Mouse (Mus musculus) megakaryocyte, embryonic 14.5 days (primary cell): ENCODE measurements around the gene Sdr16c6. TPM values are rescaled to one million over a fixed set of nuclear protein-coding genes. Genes with fewer than 3 reads are reported as not detected.

Source experiments
- H3K27me3 ChIP-seq: replicated peaks from 2 replicates; pipeline ENCODE3; 2012; ENCODE audit warnings: inconsistent platforms
- H3K36me3 ChIP-seq: replicated peaks from 2 replicates; pipeline ENCODE3; 2012; ENCODE audit warnings: low read length, inconsistent platforms, mixed read lengths
- H3K4me1 ChIP-seq: 2 replicates; pipeline ENCODE4 v1.6.1; 2012; ENCODE audit warnings: inconsistent platforms
- H3K4me3 ChIP-seq: replicated peaks from 2 replicates; pipeline ENCODE3; 2012; ENCODE audit warnings: moderate library complexity, mild to moderate bottlenecking, inconsistent platforms
- H3K9me3 ChIP-seq: 2 replicates; pipeline ENCODE4 v1.6.1; 2012; ENCODE audit warnings: inconsistent platforms
- FLI1 ChIP-seq: IDR thresholded peaks from 2 replicates; pipeline ENCODE4 v1.6.1; 2012; ENCODE audit warnings: low read length, inconsistent platforms, mixed read lengths
- GATA1 ChIP-seq: IDR thresholded peaks from 3 replicates; pipeline ENCODE4 v1.6.1; 2012; ENCODE audit warnings: mixed read lengths, low read length, inconsistent platforms, borderline replicate concordance
- polyA plus RNA-seq: library from polyadenylated mRNA; stranded (reverse); fragments of >175 nt; gene quantifications from 2 replicates; pipeline ENCODE4 v1.2.3, GENCODE M21; 2012; ENCODE audit warnings: low replicate concordance; ENCODE audit not compliant: insufficient read depth

Gene Sdr16c6
- polyA plus RNA-seq = not detected in 2 replicates

DNA sequence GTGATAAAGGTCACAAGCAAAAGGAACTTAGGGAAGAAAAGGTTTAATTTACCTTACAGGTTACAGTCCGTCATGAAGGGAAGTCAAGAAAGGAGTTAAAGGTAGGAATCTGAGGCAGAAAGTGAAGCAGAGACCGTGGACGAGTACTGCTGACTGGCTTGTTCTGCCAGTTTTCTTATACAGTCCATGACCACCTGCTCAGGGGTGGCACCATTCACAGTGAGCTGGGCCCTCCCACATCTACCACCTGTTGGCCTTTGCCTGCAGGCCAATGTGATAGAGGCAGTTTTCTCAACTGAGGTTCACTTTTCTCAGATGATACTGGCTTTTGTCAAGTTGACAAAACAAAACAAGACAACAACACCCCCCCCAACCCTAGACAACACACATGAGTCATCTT, at the start of gene Sdr16c6:
Gene Sdr16c6 (minus strand): TSS at position 151 of the 400 bp plus-strand sequence.
- Histone ChIP-seq H3K4me1 (peaks cover 19% of the 10 kb centered on the region), H3K36me3 (no peaks in the 10 kb centered on the region), H3K27me3 (no peaks in the 10 kb centered on the region), H3K4me3 (no peak within 1 kb of the TSS), H3K9me3 (no peaks in the 10 kb centered on the region)
- TF ChIP-seq GATA1 = no peak
- no peak for TF ChIP-seq FLI1

DNA sequence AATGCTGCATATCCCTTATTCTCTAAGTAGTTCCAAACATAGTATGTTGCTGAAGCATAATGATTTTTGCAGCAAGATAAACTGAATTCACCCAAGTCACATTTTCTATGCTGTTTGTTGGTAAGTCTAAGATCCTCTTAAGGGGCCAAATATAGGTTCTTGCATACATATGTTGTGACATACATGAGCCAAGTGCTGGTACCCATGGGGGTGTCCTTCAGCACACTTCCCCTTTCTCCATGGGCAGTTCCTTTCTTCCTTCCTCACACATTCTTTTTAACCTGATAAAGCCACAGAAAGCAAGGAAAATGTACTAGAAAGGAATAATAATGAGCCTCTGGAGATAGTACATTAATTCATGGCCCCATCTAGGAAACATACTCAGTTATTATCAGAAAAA, 2.9 kb upstream of the Sdr16c6 start:
- no peaks in the 10 kb centered on the region for H3K36me3 ChIP-seq
- peaks cover 19% of the 10 kb centered on the region for H3K4me1 ChIP-seq
- no peaks in the 10 kb centered on the region for H3K27me3 ChIP-seq
- H3K4me3 ChIP-seq = no peak overlapping the region
- no peaks in the 10 kb centered on the region for H3K9me3 ChIP-seq
- TF ChIP-seq FLI1 (no peak), GATA1 (no peak)

DNA sequence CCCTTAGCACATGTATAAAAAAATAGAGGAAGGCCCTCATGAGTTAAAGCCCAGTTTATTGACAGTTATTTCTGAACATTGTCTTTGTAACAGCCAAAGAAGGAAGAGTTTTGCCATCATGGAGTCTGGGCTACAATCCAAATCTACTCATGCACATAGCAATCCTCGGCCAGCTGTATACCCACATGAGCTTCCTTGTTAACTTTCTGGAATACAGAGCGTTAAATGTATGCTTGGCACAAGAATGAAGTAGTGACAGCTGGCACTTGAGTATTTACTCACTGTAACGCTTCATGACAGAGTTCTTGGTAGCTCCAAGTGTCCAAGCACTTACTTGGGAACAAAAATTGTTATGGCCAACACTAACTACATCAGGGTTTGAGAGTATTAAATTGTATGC, 1.8 kb upstream of the Sdr16c6 start:
- Histone ChIP-seq H3K27me3 (no peaks in the 10 kb centered on the region), H3K4me3 (no peak overlapping the region), H3K4me1 (peaks cover 19% of the 10 kb centered on the region), H3K9me3 (no peaks in the 10 kb centered on the region), H3K36me3 (no peaks in the 10 kb centered on the region)
- no peak for TF ChIP-seq GATA1
- TF ChIP-seq FLI1 = no peak

DNA sequence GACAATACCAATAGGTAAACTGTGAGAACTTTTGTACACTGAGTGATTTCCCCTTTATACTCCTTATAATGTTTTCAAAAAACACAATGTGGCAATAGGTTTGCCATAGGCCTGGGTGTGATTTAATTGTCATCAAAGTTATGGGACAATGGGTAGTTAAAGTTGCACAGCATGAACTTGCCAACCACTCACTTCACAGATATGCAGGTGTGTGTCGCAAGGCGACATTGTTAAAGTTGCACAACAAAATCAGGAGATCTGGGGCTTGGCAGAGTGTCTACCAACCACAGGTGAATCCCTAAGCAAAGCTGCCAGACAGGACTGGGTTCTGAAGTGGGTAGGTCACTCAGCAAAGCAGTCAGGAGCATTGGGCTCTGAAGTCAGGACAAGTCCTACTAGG, 1.3 kb downstream of the Sdr16c6 start:
- H3K27me3 ChIP-seq = no peaks in the 10 kb centered on the region
- H3K4me1 ChIP-seq = peaks cover 25% of the 10 kb centered on the region
- no peak overlapping the region for H3K4me3 ChIP-seq
- TF ChIP-seq FLI1 = no peak
- TF ChIP-seq GATA1 = no peak
- no peaks in the 10 kb centered on the region for H3K36me3 ChIP-seq
- H3K9me3 ChIP-seq = no peaks in the 10 kb centered on the region

Other genes with a start within 250 kb of the Sdr16c6 start
- gene Gm11808, start 103.9 kb downstream of the Sdr16c6 start, polyA plus RNA-seq = 75.0 and 104 TPM in 2 replicates